ENCODE assay signal across 8 mouse cellular contexts in the genomic region with DNA sequence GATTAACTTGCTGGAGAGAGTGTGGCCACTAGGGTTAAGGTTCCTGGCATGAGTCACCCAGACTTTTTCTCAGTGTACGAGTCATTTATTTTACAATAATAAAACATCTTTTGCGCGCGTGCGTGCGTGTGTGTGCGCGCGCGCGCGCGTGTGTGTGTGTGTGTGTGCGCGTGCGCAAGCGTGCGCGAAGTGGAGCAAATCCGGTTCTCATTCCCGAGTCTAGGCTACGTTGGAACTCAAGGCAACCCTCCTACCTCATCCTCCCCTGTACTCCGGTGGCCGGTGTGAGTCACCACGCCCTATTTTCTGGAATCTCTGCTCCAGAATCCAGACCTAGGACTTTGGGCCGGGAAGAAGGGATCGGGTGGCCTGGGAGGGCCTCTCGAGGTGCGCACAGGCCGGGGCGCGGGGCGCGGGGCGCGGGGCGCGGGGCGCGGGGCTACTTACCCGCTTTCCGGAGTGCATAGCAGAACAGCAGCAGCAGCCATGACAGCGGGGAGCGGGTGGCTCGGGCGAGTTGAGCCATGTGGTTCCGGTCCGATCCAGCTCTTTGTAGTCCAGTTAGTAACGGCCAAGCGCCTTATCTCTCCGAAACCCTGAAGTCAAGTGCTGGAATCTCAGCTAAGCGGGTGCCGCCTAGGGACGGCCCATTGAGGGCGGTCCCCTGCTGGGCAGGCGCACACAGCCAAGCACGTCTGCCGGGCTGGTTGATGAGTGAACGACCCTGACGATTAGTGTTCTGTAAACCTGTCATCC. TPM values are rescaled to one million over a fixed set of nuclear protein-coding genes. Genes with fewer than 3 reads are reported as not detected.
DNase-seq lines count a peak whose midpoint lies in the region; ATAC-seq and TF ChIP-seq lines count a peak whose summit lies in the region.

A gene (minus strand): TSS at position 655 of the 756 bp plus-strand sequence.

- peak within 1 kb of the TSS; percentile 94 for H3K9ac ChIP-seq in CH12.LX (ENCODE audit: insufficient read depth, low read depth)
- peak within 1 kb of the TSS; percentile 68 for H3K9ac ChIP-seq in forebrain, embryonic 15.5 days (replicated peaks)
- peak within 1 kb of the TSS; percentile 58 for H3K9ac ChIP-seq in liver, embryonic 16.5 days (ENCODE audit: low read depth, low read length)
- H3K9ac ChIP-seq in neural tube, embryonic 12.5 days: peak within 1 kb of the TSS; percentile 67

- H3K79me2 ChIP-seq in CH12.LX (replicated peaks; ENCODE audit: control insufficient read depth, extremely low read depth, insufficient read depth, poor library complexity, severe bottlenecking): peaks cover 11% of the 10 kb centered on the region; the same call in 1 of the 2 replicates

- intact Hi-C loops in heart, postnatal 10 days (cut with DNase I): loop anchor here (2.0 kb wide), 1 partner anchor 20 kb away; no protein-coding TSS in a partner anchor

- peaks cover 20 to 32% of the 10 kb centered on the region in 2 experiments for H3K36me3 ChIP-seq in CH12.LX (replicated peaks in 1 of 2; ENCODE audit: control insufficient read depth in 1 of 2, insufficient read depth in 1 of 2, low read length in 1 of 2)
- H3K36me3 ChIP-seq in forebrain, embryonic 15.5 days: peaks cover 7% of the 10 kb centered on the region
- H3K36me3 ChIP-seq in liver, embryonic 16.5 days (ENCODE audit: control insufficient read depth, insufficient read depth): no peaks in the 10 kb centered on the region
- H3K36me3 ChIP-seq in neural tube, embryonic 12.5 days: peaks cover 10% of the 10 kb centered on the region; the same call in 1 of the 2 replicates
- H3K36me3 ChIP-seq in testis, adult 2 months (ENCODE audit: control insufficient read depth, insufficient read depth, low read length): no peaks in the 10 kb centered on the region

- no peaks in the 10 kb centered on the region for H3K9me3 ChIP-seq in CH12.LX (replicated peaks; ENCODE audit: low read length)
- H3K9me3 ChIP-seq in forebrain, embryonic 15.5 days: no peaks in the 10 kb centered on the region
- H3K9me3 ChIP-seq in liver, embryonic 16.5 days (replicated peaks; ENCODE audit: control insufficient read depth, low read length): no peaks in the 10 kb centered on the region
- H3K9me3 ChIP-seq in neural tube, embryonic 12.5 days: no peaks in the 10 kb centered on the region

- TF ChIP-seq CTCF in CH12.LX (conservative IDR thresholded peaks at IDR 0.05 in 1 of 2, IDR thresholded peaks at IDR 0.05 in 1 of 2; ENCODE audit: low read depth in 2 of 2, low read length in 2 of 2): no peak
- no peak for TF ChIP-seq CTCF in testis, adult 2 months (IDR thresholded peaks at IDR 0.05; ENCODE audit: control insufficient read depth, insufficient read depth, insufficient replicate concordance, low read depth, low read length)

- peak within 1 kb of the TSS; percentile 95 for H3K4me2 ChIP-seq in CH12.LX (ENCODE audit: insufficient read depth, low read depth, poor library complexity, severe bottlenecking)
- peak within 1 kb of the TSS; percentile 78 for H3K4me2 ChIP-seq in forebrain, embryonic 15.5 days (replicated peaks)
- peak within 1 kb of the TSS; percentile 66 for H3K4me2 ChIP-seq in liver, embryonic 16.5 days (ENCODE audit: low read depth, low read length)
- peak within 1 kb of the TSS; percentile 68 for H3K4me2 ChIP-seq in neural tube, embryonic 12.5 days (replicated peaks)

- H3K4me3 ChIP-seq in CH12.LX (replicated peaks in 1 of 3; ENCODE audit: low read depth in 2 of 3, low read length in 2 of 3, poor library complexity in 1 of 3): peak within 1 kb of the TSS; percentile 75 to 88 (median 84)
- H3K4me3 ChIP-seq in forebrain, embryonic 15.5 days: peak within 1 kb of the TSS; percentile 79
- peak within 1 kb of the TSS; percentile 66 for H3K4me3 ChIP-seq in liver, embryonic 16.5 days (ENCODE audit: low read depth, low read length)
- H3K4me3 ChIP-seq in neural tube, embryonic 12.5 days: peak within 1 kb of the TSS; percentile 56
- H3K4me3 ChIP-seq in testis, adult 2 months (ENCODE audit: control insufficient read depth, low read depth, low read length): peak within 1 kb of the TSS; percentile 91

- peak; percentile 88 for TF ChIP-seq POLR2A in CH12.LX (IDR thresholded peaks at IDR 0.05; ENCODE audit: low read depth, low read length)
- 0 out of 2 replicates have a peak, but pooled peaks have one; percentile 26 for TF ChIP-seq POLR2A in testis, adult 2 months (IDR thresholded peaks at IDR 0.05; ENCODE audit: control insufficient read depth, low read depth, low read length)

- TF ChIP-seq RAD21 in CH12.LX (IDR thresholded peaks at IDR 0.05; ENCODE audit: low read depth, low read length): no peak

- TF ChIP-seq EP300 in CH12.LX (IDR thresholded peaks at IDR 0.05; ENCODE audit: low read length): no peak

- H3K4me1 ChIP-seq in CH12.LX (ENCODE audit: control insufficient read depth in 1 of 2, insufficient read depth in 2 of 2): peaks cover 9 to 31% of the 10 kb centered on the region in 2 experiments
- H3K4me1 ChIP-seq in forebrain, embryonic 15.5 days: peaks cover 13% of the 10 kb centered on the region; the same call in 1 of the 2 replicates
- H3K4me1 ChIP-seq in liver, embryonic 16.5 days (ENCODE audit: control insufficient read depth, low read depth, low read length): peaks cover 4% of the 10 kb centered on the region
- H3K4me1 ChIP-seq in neural tube, embryonic 12.5 days: no peaks in the 10 kb centered on the region; the same call in 1 of the 2 replicates
- peaks cover 19% of the 10 kb centered on the region for H3K4me1 ChIP-seq in testis, adult 2 months (ENCODE audit: control insufficient read depth, insufficient read depth, low read length)

- under 1% methylated on average over 60 of the region's 60 CpGs for WGBS in forebrain, embryonic 15.5 days
- under 1% methylated on average over 60 of the region's 60 CpGs for WGBS in liver, embryonic 16.5 days (ENCODE audit: insufficient replicate concordance)
- under 1% methylated on average over 60 of the region's 60 CpGs for WGBS in neural tube, embryonic 12.5 days

- peak; percentile 88 for ATAC-seq in forebrain, embryonic 15.5 days (replicated peaks)
- ATAC-seq in liver, embryonic 16.5 days (ENCODE audit: low read depth): peak; percentile 91
- ATAC-seq in neural tube, embryonic 12.5 days (ENCODE audit: low FRiP score, low read depth): peak; percentile 84

- in situ Hi-C loops in CH12.LX (cut with MboI; ENCODE audit: low pct_ligation_motif_present, low pct_unique_long_range_greater_than_20kb, low sequenced_read_pairs): no loop called here

- no peaks in the 10 kb centered on the region for H3K27me3 ChIP-seq in CH12.LX (replicated peaks)
- no peaks in the 10 kb centered on the region for H3K27me3 ChIP-seq in forebrain, embryonic 15.5 days
- no peaks in the 10 kb centered on the region for H3K27me3 ChIP-seq in liver, embryonic 16.5 days (ENCODE audit: control insufficient read depth, insufficient read depth, low read depth, low read length)
- no peaks in the 10 kb centered on the region for H3K27me3 ChIP-seq in neural tube, embryonic 12.5 days (replicated peaks)
- H3K27me3 ChIP-seq in testis, adult 2 months (ENCODE audit: control insufficient read depth, insufficient read depth, low read length): no peaks in the 10 kb centered on the region

- peak within 1 kb of the TSS; percentile 9; the same call in 1 of the 2 replicates for H3K27ac ChIP-seq in CH12.LX (ENCODE audit: insufficient read depth, low read depth)
- peak within 1 kb of the TSS; percentile 87 for H3K27ac ChIP-seq in forebrain, embryonic 15.5 days (replicated peaks)
- H3K27ac ChIP-seq in liver, embryonic 16.5 days (ENCODE audit: low read length): peak within 1 kb of the TSS; percentile 41
- H3K27ac ChIP-seq in neural tube, embryonic 12.5 days: 0 out of 2 replicates have a peak within 1 kb of the TSS, but pooled peaks have one; percentile 60
- peak within 1 kb of the TSS; percentile 63; the same call in 1 of the 2 replicates for H3K27ac ChIP-seq in testis, adult 2 months (ENCODE audit: control insufficient read depth, insufficient read depth, low read depth, low read length)

- dilution Hi-C loops in CH12.LX (cut with MboI; ENCODE audit: extremely low pct_ligation_motif_present, extremely low pct_unique_long_range_greater_than_20kb, low sequenced_read_pairs): no loop called here

- peak; percentile 75 for DNase-seq in CH12.LX (ENCODE audit: extremely low read depth)
- DNase-seq in c-Kit-positive CD71-negative TER-119-negative erythroid progenitor cells, embryonic 14.5 days (ENCODE audit: low read depth): peak; percentile 45
- DNase-seq in heart, postnatal 10 days: peak; percentile 87 to 89
- DNase-seq in kidney, postnatal 4 days: peak; percentile 79 to 87

TF ChIP-seq in CH12.LX, 34 proteins besides CTCF, POLR2A, EP300 and RAD21:
- TF ChIP-seq MAX (IDR thresholded peaks at IDR 0.05; ENCODE audit: low read length) (0 out of 2 replicates have a peak, but pooled peaks have one; percentile 11), HCFC1 (IDR thresholded peaks at IDR 0.05; ENCODE audit: low read depth, low read length) (no peak; the same call in 1 of the 2 replicates), UBTF (IDR thresholded peaks at IDR 0.05; ENCODE audit: low read depth, low read length) (0 out of 2 replicates have a peak, but pooled peaks have one; percentile 51), MXI1 (IDR thresholded peaks at IDR 0.05; ENCODE audit: low read depth, low read length) (peak; percentile 46), TBP (conservative IDR thresholded peaks at IDR 0.05; ENCODE audit: low read depth, low read length) (0 out of 2 replicates have a peak, but pooled peaks have one; percentile 43), ZMIZ1 (IDR thresholded peaks at IDR 0.05; ENCODE audit: low read depth, low read length) (peak; percentile 55; the same call in 1 of the 2 replicates), BHLHE40 (IDR thresholded peaks at IDR 0.05; ENCODE audit: low read depth, low read length) (peak; percentile 76), ZC3H11A (IDR thresholded peaks at IDR 0.05; ENCODE audit: low read depth, low read length) (no peak), JUN (IDR thresholded peaks at IDR 0.05; ENCODE audit: insufficient read depth, low read depth, low read length) (no peak), TCF12 (IDR thresholded peaks at IDR 0.05; ENCODE audit: low read depth, low read length) (peak; percentile 60; the same call in 1 of the 2 replicates), NELFE (IDR thresholded peaks at IDR 0.05; ENCODE audit: low read depth, low read length) (peak; percentile 73), ZNF384 (IDR thresholded peaks at IDR 0.05; ENCODE audit: low read depth, low read length) (no peak), NRF1 (IDR thresholded peaks at IDR 0.05; ENCODE audit: low read depth, low read length) (peak; percentile 87)

RNA-seq across cellular contexts. Expression of the gene that starts here (rescaled TPM):
- total RNA-seq in CH12.LX (2012; rRNA removed) (15.0 and 15.4 TPM in 2 replicates), CH12.LX (2014; rRNA removed) (12.7 and 13.1 TPM in 2 replicates)
- 8.8 and 13.2 TPM in 2 replicates for polyA plus RNA-seq in CH12.LX (2012; ENCODE audit: insufficient read length, low read depth)
- 7.1 and 7.3 TPM in 2 replicates for polyA plus RNA-seq in forebrain, embryonic 15.5 days (2015; fragmentation: Nextera tagmentation; extraction: Ambion mirVana)
- 10 to 100 TPM; 21.2 to 23.1 TPM for total RNA-seq in heart, postnatal 10 days (2021)
- polyA plus RNA-seq in liver, embryonic 16.5 days (2015; fragmentation: Nextera tagmentation; extraction: Ambion mirVana): 3.4 and 3.6 TPM in 2 replicates
- polyA plus RNA-seq in neural tube, embryonic 12.5 days (2016; fragmentation: Nextera tagmentation; extraction: Ambion mirVana): 5.9 and 6.8 TPM in 2 replicates
- polyA plus RNA-seq in testis, adult 2 months (2012; rRNA removed): 5.5 and 6.1 TPM in 2 replicates

Comparison
In these comparisons a context has a peak if more than half of its experiments do, and no peak if none do; other contexts are left out.
1. Peak in every context shown above with its lines: DNase-seq, ATAC-seq, H3K4me3 ChIP-seq and H3K27ac ChIP-seq.
2. H3K27ac ChIP-seq: peak in every context shown above with its lines; median percentile 87 in forebrain, embryonic 15.5 days; 63 in testis, adult 2 months; 60 in neural tube, embryonic 12.5 days; 41 in liver, embryonic 16.5 days; 9 in CH12.LX.